Mouse (Mus musculus) frontal cortex, adult 2 months (tissue): ENCODE results near the gene Topbp1. TPM values are rescaled to one million over a fixed set of nuclear protein-coding genes. Genes with fewer than 3 reads are reported as not detected.

Experiments used
- DNase-seq, 2 experiments: peaks; one replicate each; pipeline ENCODE4 v3.0.0; 2022; ENCODE audit warnings: low spot score in 1 of 2; ENCODE audit errors: extremely low spot score in 1 of 2
- polyA plus RNA-seq: library from polyadenylated mRNA; depleted of rRNA; stranded (reverse); fragments of >200 nt; gene quantifications from 2 replicates; pipeline ENCODE4 v1.2.3, GENCODE M21; 2012; rRNA removed

Gene Topbp1
- 12.6 and 13.9 TPM in 2 replicates for polyA plus RNA-seq

- DNase-seq = peak; percentile 60 to 92
Measured at GRCm38 (mm10) chr9:103304927-103305326, at the start of gene Topbp1, which contains the start of gene 1300017J02Rik. Topbp1 (plus strand) TSS chr9:103305215. 1300017J02Rik (minus strand) TSS chr9:103305082.

DNA sequence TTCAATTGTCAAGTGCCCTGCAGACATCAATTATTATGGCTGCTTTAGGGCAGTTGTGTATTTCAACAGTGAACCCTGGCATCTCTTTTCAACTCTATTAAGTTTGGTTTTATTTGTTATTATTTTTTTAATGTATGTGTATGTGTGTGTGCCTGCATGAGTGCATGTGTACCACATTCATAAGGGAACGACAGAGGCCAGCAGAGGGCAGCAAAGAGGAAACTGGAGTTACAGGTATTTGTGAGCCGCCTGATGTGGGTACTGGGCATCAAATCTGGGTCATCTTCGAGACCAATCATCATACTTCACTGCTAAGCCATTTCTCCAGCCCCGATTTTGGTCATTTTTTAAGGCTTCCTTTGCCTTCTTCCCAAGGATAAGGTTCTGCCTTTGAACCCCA, 39.2 kb upstream of the Topbp1 start:
- no peak for DNase-seq

- DNase-seq = no peak
Measured at GRCm38 (mm10) chr9:103271104-103271503, 33.9 kb upstream of the Topbp1 start.

- DNase-seq = no peak
Measured at GRCm38 (mm10) chr9:103274819-103275218, 30.2 kb upstream of the Topbp1 start.

- no peak for DNase-seq
Measured at GRCm38 (mm10) chr9:103275676-103276075, 29.3 kb upstream of the Topbp1 start.

GRCm38 (mm10) chr9:103276876-103277275, 28.1 kb upstream of the Topbp1 start:
- no peak for DNase-seq

DNA sequence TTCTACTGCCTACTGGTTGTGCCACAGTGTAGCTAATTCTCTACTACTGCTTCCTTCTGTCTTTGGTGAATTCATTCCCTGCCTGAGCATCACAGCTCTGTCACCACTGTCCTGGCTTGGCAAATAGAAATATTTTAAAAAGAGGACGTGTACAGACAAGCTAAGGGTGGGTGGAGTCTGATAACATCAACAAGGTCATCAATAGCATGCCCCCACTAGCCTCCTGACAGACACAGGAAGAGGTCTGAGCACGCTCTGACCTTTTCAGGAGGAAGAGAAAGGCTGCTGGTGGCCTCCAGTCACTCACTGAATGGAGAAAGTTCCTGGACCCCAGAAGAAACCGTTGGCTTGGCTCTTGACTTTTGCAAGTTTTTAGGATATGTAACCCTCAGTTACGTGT, 18.6 kb upstream of the Topbp1 start:
- no peak for DNase-seq

DNA sequence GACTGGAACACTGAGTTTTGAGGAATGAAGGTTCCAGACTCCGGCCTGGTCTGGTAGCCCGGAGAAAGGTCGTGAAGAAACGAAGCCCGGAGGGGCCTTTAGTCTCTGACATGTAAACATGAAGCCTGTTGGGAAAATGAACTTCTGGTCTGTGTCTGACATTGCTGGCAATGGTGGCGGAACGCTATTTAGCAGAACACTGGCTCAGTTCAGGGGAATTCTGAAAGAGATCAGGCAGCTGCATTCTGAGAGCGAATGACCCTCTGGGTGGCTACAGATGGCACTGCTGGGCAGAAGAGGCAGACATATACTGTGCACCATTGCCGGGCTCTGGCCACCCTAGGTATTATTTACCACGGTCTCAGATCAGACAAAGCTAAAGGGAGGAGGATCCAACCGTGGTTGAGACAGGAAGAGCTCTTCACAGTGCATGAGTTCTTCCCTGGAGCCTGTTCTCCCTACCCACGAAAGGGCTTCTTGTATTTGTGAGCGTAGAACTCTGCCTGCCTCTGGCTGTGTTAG, 18.1 kb upstream of the Topbp1 start:
- DNase-seq = no peak

DNA sequence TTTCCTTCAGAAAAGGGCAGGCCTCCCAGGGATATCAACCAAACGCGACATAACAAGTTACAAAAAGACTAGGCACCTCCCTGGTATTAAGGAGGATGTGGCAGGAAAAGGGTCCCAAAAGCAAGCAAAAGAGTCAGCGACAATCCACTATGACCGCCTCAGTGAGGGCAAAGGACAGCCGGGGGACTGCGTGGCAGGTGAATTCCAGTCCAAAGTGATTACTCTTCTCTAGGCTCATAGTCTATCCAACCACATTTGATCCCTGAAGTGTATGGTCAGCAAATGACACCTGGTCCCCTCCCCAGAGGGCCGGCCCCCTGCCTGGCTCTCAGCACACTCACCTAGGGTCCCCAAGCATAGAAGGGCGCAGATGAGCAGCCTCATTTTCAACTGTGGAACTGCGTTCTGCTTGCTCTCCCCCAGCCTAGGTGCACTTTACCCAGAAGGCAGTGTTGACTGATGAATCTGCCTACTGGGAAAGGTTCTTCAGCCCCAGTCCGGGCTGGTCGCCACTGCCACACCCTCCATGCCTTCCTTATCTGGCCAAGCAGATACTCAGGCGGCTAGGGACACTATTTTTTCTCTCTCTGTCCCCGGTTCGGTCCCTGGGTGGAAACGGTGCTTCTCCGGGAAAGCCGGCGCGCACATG, 17.1 kb upstream of the Topbp1 start:
- no peak for DNase-seq

DNA sequence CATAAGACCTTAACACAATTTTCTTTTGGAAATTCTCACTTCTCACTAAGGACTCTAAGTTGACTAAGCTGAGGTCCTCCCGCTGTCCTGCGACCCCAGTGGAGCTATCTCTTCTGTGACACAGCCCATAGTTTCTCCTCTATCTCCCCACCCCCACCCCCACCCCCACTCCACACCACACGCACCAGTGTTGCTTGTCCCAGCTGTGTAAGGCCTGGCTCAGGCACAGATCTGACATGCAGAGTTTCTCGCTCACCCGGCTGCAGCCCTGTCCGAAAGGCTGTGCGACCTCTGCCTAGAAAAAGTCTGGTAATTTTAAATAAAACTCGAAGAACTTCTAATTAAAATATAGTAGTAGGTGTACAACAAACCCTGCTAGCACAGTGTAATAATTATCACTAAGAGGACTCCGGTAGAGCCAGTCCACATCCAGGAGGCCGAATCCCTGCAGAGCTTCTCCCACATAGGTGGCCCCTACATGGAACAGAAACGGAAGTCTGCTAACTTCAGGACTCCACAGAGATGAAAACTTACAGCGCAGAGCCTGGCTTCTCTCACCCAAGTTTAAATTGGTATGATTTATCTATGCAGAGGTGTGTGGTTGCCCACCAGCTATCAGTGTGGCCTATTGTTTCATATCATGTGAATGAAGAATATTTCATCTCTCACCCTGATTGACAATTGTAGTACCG, 16.4 kb upstream of the Topbp1 start:
- no peak for DNase-seq

DNA sequence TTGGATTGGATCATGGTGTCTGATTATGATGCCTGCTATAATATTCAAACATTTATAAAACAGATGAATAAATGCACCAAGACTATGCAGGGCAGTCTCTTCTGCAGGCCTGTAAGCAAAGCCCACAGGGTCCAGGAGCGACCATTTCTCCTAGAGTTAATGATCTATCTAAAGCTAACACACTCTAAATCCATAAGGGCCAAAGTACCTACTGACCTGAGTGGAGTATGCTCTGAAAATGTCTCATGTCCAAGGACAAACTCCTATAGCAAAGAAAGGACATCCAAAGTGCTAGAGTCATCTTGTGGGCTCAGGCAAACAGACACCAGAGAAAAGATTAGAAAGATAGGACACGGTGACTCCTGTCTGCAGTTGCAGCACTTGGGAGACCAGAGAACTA, 10.5 kb upstream of the Topbp1 start:
- DNase-seq = no peak

DNA sequence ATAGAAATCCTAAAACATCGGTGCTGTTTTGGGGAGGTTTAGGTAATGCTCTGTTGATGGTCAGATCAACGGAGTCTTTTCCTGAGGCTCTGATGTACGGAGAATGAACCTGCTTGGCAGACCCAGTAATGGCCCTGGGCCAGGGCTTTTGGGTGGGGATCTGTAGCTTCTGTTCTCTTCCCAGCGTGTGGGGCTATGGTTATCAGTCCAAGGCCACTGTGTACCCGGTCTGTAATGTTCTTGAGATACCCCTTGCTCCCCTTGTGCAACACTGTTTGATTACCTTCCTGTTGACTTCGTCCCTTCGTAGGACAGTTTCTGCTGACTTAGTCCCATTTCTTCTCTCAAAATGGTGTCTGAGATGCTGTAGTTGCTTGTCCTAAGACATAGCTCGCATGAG, 3.9 kb upstream of the Topbp1 start:
- no peak for DNase-seq

DNA sequence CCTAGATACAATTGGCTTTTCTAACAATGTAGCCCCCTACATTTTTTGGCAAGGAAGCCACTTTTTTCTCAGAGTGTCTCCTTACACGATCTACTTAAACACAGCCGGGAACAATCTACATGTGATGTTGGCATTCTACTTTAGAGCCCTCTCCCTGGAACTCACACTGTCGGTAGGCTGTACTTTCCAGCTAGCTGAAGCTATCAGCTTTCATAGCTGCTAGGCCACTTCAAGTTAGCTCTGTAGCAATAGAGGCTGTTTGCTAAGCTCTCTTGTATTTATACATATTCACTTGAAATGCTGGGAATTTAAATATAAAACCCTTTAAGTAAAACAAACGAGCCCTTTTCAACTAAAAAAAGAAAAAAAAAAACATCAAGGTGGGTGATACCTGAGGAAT, 2.8 kb upstream of the Topbp1 start:
- DNase-seq = no peak

GRCm38 (mm10) chr9:103302666-103303065, 2.3 kb upstream of the Topbp1 start:
- DNase-seq = peak; percentile 22 to 84

GRCm38 (mm10) chr9:103305332-103306041, 472 bp downstream of the Topbp1 start:
- peak in 1 of 2 experiments; percentile 11 for DNase-seq

DNA sequence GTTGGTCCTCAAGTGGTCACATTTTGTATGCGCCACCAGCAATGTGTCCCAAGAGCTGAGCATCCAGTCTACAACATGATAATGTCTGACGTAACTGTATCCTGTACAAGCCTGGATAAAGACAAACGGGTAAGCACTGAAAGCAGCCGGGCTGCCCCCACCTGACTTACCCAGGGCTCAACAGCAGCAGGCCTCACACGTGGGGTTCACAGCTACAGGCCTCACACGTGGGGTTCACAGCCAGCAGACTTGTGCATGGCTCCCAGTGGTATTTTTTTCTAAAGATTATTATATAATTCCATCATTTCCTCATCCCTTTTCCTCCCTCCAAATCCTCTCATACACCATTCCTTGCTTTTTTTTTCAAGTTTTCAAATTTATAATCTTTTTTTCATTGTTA, 4.8 kb downstream of the Topbp1 start:
- DNase-seq = no peak

- DNase-seq = no peak
Measured at GRCm38 (mm10) chr9:103324678-103325077, 19.7 kb downstream of the Topbp1 start.

GRCm38 (mm10) chr9:103326449-103326848, 21.4 kb downstream of the Topbp1 start:
- no peak for DNase-seq

DNA sequence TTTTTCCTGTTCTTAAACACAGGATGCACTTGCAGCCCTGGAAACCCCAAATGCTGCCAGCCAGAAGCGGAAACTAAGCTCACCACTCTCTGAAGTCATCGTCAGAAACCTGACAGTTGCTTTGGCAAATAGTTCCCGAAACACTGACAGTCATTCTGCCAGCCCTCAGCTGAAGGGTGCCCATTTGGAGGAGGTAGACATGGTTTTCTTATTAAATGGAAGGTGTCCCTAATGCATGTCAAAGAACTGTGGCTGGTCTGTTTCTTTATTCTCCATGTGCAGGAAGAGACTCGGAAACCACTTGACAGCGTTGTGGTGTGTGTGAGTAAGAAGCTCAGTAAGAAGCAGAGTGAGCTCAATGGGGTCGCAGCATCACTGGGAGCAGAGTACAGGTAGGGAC, 27.6 kb downstream of the Topbp1 start:
- no peak for DNase-seq

- DNase-seq = peak in 1 of 2 experiments; percentile 3
Measured at GRCm38 (mm10) chr9:103336912-103337311, 31.9 kb downstream of the Topbp1 start.

DNA sequence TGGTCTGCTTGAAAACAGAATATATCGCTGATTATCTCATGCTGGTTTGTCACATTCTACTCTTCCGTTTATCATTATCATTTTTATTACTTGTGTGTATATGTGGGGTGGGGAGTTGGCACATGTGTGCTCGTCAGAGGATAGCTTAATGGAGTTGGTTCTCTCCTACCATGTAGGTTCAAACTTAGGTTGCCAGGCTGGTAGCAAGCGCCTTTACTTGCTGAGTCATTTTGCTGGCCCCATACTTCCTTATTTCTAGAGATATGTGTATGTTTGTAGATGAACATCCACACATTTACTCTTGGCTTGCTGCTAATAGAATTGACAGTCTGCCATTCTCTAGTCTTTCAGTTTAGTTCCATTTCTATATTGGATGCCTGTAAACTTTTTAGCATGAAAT, 42.0 kb downstream of the Topbp1 start:
- DNase-seq = no peak
